Mouse (Mus musculus): ENCODE data around the gene Ldlrap1.

Gene Ldlrap1

GRCm38 (mm10) chr4:134751682-134752380 is 16.0 kb downstream of the Ldlrap1 start:
- no peak for DNase-seq (ENCODE audit: low read depth, low spot score)

GRCm38 (mm10) chr4:134750825-134751224 is 17.0 kb downstream of the Ldlrap1 start:
- no peak for DNase-seq (ENCODE audit: low read depth, low spot score)

- no peak for DNase-seq (ENCODE audit: low read depth, low spot score)
These were observed 17.6 kb downstream of the Ldlrap1 start for GRCm38 (mm10) chr4:134750263-134750662.

GRCm38 (mm10) chr4:134749301-134750030 is 18.4 kb downstream of the Ldlrap1 start:
- no peak for DNase-seq (ENCODE audit: low read depth, low spot score)

GRCm38 (mm10) chr4:134745900-134746661 is 21.7 kb downstream of the Ldlrap1 start:
- DNase-seq (ENCODE audit: low read depth, low spot score) = no peak

GRCm38 (mm10) chr4:134743881-134744633 is 23.8 kb downstream of the Ldlrap1 start:
- no peak for DNase-seq (ENCODE audit: low read depth, low spot score)

GRCm38 (mm10) chr4:134741949-134742348 is 25.9 kb downstream of the Ldlrap1 start:
- DNase-seq (ENCODE audit: low read depth, low spot score) = no peak

- no peak for DNase-seq (ENCODE audit: low read depth, low spot score)
These were observed 27.6 kb downstream of the Ldlrap1 start for GRCm38 (mm10) chr4:134740186-134740585.

GRCm38 (mm10) chr4:134739530-134739929 is 28.3 kb downstream of the Ldlrap1 start:
- no peak for DNase-seq (ENCODE audit: low read depth, low spot score)

- no peak for DNase-seq (ENCODE audit: low read depth, low spot score)
These were observed 30.4 kb downstream of the Ldlrap1 start for GRCm38 (mm10) chr4:134737365-134737910.

- no peak for DNase-seq (ENCODE audit: low read depth, low spot score)
These were observed 31.7 kb downstream of the Ldlrap1 start for GRCm38 (mm10) chr4:134736147-134736546.

GRCm38 (mm10) chr4:134734629-134735081 is 33.2 kb downstream of the Ldlrap1 start:
- DNase-seq (ENCODE audit: low read depth, low spot score) = no peak

- no peak for DNase-seq (ENCODE audit: low read depth, low spot score)
These were observed 33.7 kb downstream of the Ldlrap1 start for GRCm38 (mm10) chr4:134734038-134734628.

- no peak for DNase-seq (ENCODE audit: low read depth, low spot score)
These were observed 34.5 kb downstream of the Ldlrap1 start for GRCm38 (mm10) chr4:134733371-134733770.

GRCm38 (mm10) chr4:134730106-134730505 is 37.7 kb downstream of the Ldlrap1 start:
- no peak for DNase-seq (ENCODE audit: low read depth, low spot score)

GRCm38 (mm10) chr4:134725735-134726345 is 42.0 kb downstream of the Ldlrap1 start:
- DNase-seq (ENCODE audit: low read depth, low spot score) = no peak

GRCm38 (mm10) chr4:134724974-134725373 is 42.9 kb downstream of the Ldlrap1 start:
- no peak for DNase-seq (ENCODE audit: low read depth, low spot score)

GRCm38 (mm10) chr4:134723251-134723650 is 44.6 kb downstream of the Ldlrap1 start:
- no peak for DNase-seq (ENCODE audit: low read depth, low spot score)

GRCm38 (mm10) chr4:134721076-134721475 is 46.7 kb downstream of the Ldlrap1 start:
- DNase-seq (ENCODE audit: low read depth, low spot score) = no peak

- DNase-seq (ENCODE audit: low read depth, low spot score) = no peak
These were observed 47.5 kb downstream of the Ldlrap1 start for GRCm38 (mm10) chr4:134720371-134720770.
